9 mouse cellular contexts compared by ENCODE assay signal in genomic region chr9:121373512-121373911, GRCm38 (mm10).
A peak's percentile ranks its signal among the peaks of the same experiment; 100 is the strongest.
DNase-seq lines count a peak whose midpoint lies in the region; ATAC-seq and TF ChIP-seq lines count a peak whose summit lies in the region.
"Had no signal": no experiment of that assay in that cellular context is flagged by ENCODE, and none has a peak within 500 bp of the region (broad histone marks: within the 10 kb centered on the region; RNA-seq: fewer than 3 reads in every experiment).

No protein-coding gene starts in this region.

- no peak overlapping the region for H3K4me3 ChIP-seq in intestine, embryonic 16.5 days (ENCODE audit: low read length)
- H3K4me3 ChIP-seq in intestine, postnatal 0 days (ENCODE audit: low read depth, low read length), result no peak overlapping the region
- no peak overlapping the region for H3K4me3 ChIP-seq in forebrain, embryonic 10.5 days
- H3K4me3 ChIP-seq in forebrain, postnatal 0 days (ENCODE audit: low read depth, low read length), result no peak overlapping the region
- H3K4me3 ChIP-seq in midbrain, embryonic 11.5 days (ENCODE audit: low read depth, low read length), result no peak overlapping the region

- no peak for TF ChIP-seq CTCF in intestine, postnatal 0 days (IDR thresholded peaks at IDR 0.05; ENCODE audit: low read depth)
- TF ChIP-seq CTCF in forebrain, postnatal 0 days (IDR thresholded peaks at IDR 0.05; ENCODE audit: low read depth), result no peak

- H3K36me3 ChIP-seq in intestine, embryonic 16.5 days (ENCODE audit: control insufficient read depth, insufficient read depth, low read length), result no peaks in the 10 kb centered on the region
- no peaks in the 10 kb centered on the region for H3K36me3 ChIP-seq in intestine, postnatal 0 days (ENCODE audit: control insufficient read depth, insufficient read depth)
- peaks cover 14% of the 10 kb centered on the region for H3K36me3 ChIP-seq in forebrain, embryonic 10.5 days (replicated peaks)
- H3K36me3 ChIP-seq in forebrain, postnatal 0 days (ENCODE audit: insufficient read depth), result no peaks in the 10 kb centered on the region
- no peaks in the 10 kb centered on the region for H3K36me3 ChIP-seq in midbrain, embryonic 11.5 days (ENCODE audit: control insufficient read depth, insufficient read depth, low read length)

- no peak overlapping the region for H3K4me2 ChIP-seq in intestine, embryonic 16.5 days (ENCODE audit: low read depth, low read length)
- H3K4me2 ChIP-seq in intestine, postnatal 0 days (replicated peaks; ENCODE audit: low read depth), result no peak overlapping the region
- no peak overlapping the region for H3K4me2 ChIP-seq in forebrain, postnatal 0 days (ENCODE audit: low read depth)
- no peak overlapping the region for H3K4me2 ChIP-seq in midbrain, embryonic 11.5 days

- H3K27ac ChIP-seq in intestine, embryonic 16.5 days (ENCODE audit: low read length), result no peak overlapping the region
- no peak overlapping the region for H3K27ac ChIP-seq in intestine, postnatal 0 days (ENCODE audit: low read depth, low read length)
- H3K27ac ChIP-seq in forebrain, embryonic 10.5 days, result peak overlapping the region; percentile 89
- peak overlapping the region; percentile 81; the same call in 1 of the 2 replicates for H3K27ac ChIP-seq in forebrain, postnatal 0 days (ENCODE audit: low read depth, low read length)
- no peak overlapping the region for H3K27ac ChIP-seq in midbrain, embryonic 11.5 days (ENCODE audit: low read depth, low read length)

- no peak for ATAC-seq in intestine, embryonic 16.5 days
- no peak for ATAC-seq in intestine, postnatal 0 days
- no peak for ATAC-seq in forebrain, postnatal 0 days
- ATAC-seq in midbrain, embryonic 11.5 days (ENCODE audit: low FRiP score), result no peak

- H3K27me3 ChIP-seq in intestine, embryonic 16.5 days (replicated peaks; ENCODE audit: control insufficient read depth, insufficient read depth, low read length), result no peaks in the 10 kb centered on the region
- H3K27me3 ChIP-seq in intestine, postnatal 0 days (replicated peaks; ENCODE audit: control insufficient read depth, insufficient read depth, low read length), result no peaks in the 10 kb centered on the region
- H3K27me3 ChIP-seq in forebrain, embryonic 10.5 days (ENCODE audit: poor library complexity, severe bottlenecking), result no peaks in the 10 kb centered on the region; the same call in 1 of the 2 replicates
- H3K27me3 ChIP-seq in forebrain, postnatal 0 days (ENCODE audit: insufficient read depth, low read length), result no peaks in the 10 kb centered on the region
- H3K27me3 ChIP-seq in midbrain, embryonic 11.5 days (ENCODE audit: control insufficient read depth, insufficient read depth, low read length), result no peaks in the 10 kb centered on the region

- DNase-seq in forebrain, embryonic 10.5 days (ENCODE audit: extremely low spot score, low spot score), result no peak
- DNase-seq in forebrain, postnatal 0 days, result no peak
- DNase-seq in midbrain, embryonic 11.5 days (ENCODE audit: low spot score, missing footprints), result no peak
- DNase-seq in left cerebral cortex, adult 11 months (ENCODE audit: low spot score), result no peak
- no peak for DNase-seq in adrenal gland, postnatal 36 days
- DNase-seq in layer of hippocampus, adult 18-20 months (ENCODE audit: low spot score in 2 of 2), result no peak
- DNase-seq: lung, adult 18-20 months had no signal

- H3K4me1 ChIP-seq in intestine, embryonic 16.5 days (ENCODE audit: control insufficient read depth, insufficient read depth, low read length), result peaks cover 39% of the 10 kb centered on the region
- no peaks in the 10 kb centered on the region; the same call in 1 of the 2 replicates for H3K4me1 ChIP-seq in intestine, postnatal 0 days (replicated peaks; ENCODE audit: control insufficient read depth, insufficient read depth, low read length)
- peaks cover 54% of the 10 kb centered on the region for H3K4me1 ChIP-seq in forebrain, embryonic 10.5 days
- peaks cover 19% of the 10 kb centered on the region; the same call in 1 of the 2 replicates for H3K4me1 ChIP-seq in forebrain, postnatal 0 days (ENCODE audit: insufficient read depth)
- H3K4me1 ChIP-seq in midbrain, embryonic 11.5 days (ENCODE audit: control insufficient read depth, insufficient read depth, low read length), result peaks cover 32% of the 10 kb centered on the region

- H3K9me3 ChIP-seq in intestine, embryonic 16.5 days (ENCODE audit: control insufficient read depth, low read length), result no peaks in the 10 kb centered on the region
- H3K9me3 ChIP-seq in intestine, postnatal 0 days (ENCODE audit: control insufficient read depth), result no peaks in the 10 kb centered on the region
- no peaks in the 10 kb centered on the region for H3K9me3 ChIP-seq in forebrain, embryonic 10.5 days
- no peaks in the 10 kb centered on the region for H3K9me3 ChIP-seq in forebrain, postnatal 0 days (ENCODE audit: low read length)
- H3K9me3 ChIP-seq in midbrain, embryonic 11.5 days (ENCODE audit: control insufficient read depth, low read length), result no peaks in the 10 kb centered on the region

- 62% methylated on average over 4 of the region's 4 CpGs for WGBS in intestine, embryonic 16.5 days
- WGBS in intestine, postnatal 0 days, result 70% methylated on average over 4 of the region's 4 CpGs
- 50% methylated on average over 4 of the region's 4 CpGs for WGBS in forebrain, embryonic 10.5 days
- WGBS in forebrain, postnatal 0 days, result 59% methylated on average over 4 of the region's 4 CpGs
- 59% methylated on average over 4 of the region's 4 CpGs for WGBS in midbrain, embryonic 11.5 days

- 0 out of 2 replicates have a peak overlapping the region, but pooled peaks have one; percentile 4 for H3K9ac ChIP-seq in intestine, embryonic 16.5 days (ENCODE audit: low read depth, low read length)
- no peak overlapping the region for H3K9ac ChIP-seq in intestine, postnatal 0 days (ENCODE audit: low read depth, low read length)
- 0 out of 2 replicates have a peak overlapping the region, but pooled peaks have one; percentile 6 for H3K9ac ChIP-seq in forebrain, postnatal 0 days
- H3K9ac ChIP-seq in midbrain, embryonic 11.5 days (ENCODE audit: low read length), result peak overlapping the region; percentile 29; the same call in 1 of the 2 replicates

Comparison
In these comparisons a context has a peak if more than half of its experiments do, and no peak if none do; other contexts are left out.
1. H3K27ac ChIP-seq: peak in forebrain, embryonic 10.5 days (single experiment) and forebrain, postnatal 0 days (single experiment); none in intestine, embryonic 16.5 days (single experiment), intestine, postnatal 0 days (single experiment) and midbrain, embryonic 11.5 days (single experiment).